Mouse (Mus musculus) monocyte, adult 2 months (primary cell): ENCODE data around the gene Gm20388.

Experiments
- DNase-seq, 2 experiments: peaks; one replicate each; pipeline ENCODE4 v3.0.0; 2022; ENCODE audit warnings: low spot score in 2 of 2, low read depth in 1 of 2

Gene Gm20388

DNA sequence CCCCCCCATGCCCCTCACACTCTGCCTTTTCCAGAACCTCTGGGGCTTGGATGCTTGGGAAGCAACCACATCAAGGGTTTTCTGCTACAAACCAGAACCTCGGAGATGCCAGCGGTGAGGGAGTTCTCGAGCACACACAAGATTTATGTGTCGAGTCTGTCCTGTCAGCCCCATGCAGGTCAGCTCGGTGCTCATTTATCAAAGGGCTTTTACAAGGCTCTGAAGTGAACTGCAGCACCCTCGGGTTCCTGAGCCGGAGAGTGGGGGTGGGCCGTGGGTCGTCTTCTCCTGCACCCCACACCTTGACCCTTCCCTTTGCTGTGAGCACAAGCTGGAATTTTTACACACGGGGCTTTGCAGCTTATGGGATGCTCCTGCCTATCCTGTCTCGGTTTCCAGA, 311.9 kb downstream of the Gm20388 start:
- DNase-seq: no peak

DNA sequence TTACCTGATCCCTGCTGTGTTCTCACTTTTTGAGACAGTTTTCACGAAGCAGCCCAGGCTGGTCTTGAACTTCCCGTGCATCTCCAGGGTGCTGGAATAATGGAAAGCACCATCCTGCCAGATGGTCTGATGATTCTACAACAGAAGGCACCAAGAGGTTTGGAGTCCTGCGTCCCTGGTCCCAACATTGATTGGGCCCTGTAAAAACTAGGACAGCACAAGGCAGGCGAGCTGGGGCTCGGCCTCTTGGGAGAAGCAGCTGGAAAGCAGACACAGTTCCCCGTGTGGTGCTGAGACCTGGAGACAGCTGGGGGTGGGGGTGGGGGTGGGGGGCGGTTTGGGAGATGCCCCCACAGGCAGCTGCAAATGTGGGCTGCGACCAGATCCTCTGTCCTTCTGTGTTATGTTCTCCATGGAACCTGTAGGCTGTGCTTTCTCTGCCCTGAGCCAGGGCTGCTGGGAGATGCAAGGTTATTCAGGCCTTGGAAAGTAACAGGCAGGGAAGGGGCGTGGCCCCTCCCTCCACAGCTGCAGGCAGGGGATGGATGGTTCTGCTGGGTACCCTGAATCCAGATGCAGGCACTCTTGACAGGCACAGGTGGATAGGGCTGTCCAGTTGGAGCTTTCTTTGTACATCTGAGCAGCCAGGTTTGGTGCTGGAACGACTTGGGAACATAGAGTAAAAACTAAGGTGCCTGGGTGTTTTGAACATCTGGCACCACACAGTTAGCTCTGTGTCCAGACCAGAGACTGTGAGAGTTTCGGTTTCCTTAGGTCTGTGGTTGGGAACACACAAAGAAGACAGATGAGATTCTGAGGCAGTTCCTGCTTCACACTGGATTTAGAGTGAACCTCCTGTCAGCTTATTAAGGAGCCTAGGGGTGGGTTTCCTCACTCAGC, 314.1 kb downstream of the Gm20388 start:
- no peak for DNase-seq

DNA sequence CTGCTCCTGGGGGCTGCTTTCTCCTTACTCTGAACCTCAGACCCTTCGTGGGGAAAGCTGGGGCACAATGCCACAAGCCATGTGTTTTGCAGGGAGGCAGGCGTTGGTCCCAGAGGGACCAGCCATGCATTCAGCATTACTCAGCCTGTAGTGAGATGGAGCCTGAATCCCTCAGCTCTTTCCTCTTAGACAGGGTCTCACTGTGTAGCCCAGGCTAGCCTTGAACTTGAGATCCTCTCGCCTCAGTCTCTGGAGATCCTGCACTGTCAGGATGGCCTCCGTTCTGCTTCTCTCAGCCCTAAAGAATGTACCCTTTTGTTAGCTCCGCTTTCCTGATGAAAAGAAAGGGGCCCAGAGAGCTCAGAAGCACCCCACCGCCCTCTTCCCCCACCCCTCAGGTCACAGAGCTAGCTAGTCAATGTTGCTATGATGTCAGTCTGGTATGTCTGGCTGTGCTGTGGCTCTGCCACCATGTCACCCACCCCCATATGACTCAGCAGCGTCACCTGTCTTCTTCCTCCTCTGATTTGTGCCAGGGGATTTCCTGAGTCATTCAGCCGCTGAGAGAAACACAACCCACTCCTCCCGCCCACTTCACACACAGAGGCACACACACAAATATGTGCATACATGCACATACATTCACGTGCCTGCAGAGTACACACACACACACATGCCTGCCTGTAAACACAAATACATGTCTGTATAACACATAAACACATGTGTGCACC, 314.9 kb downstream of the Gm20388 start:
- no peak for DNase-seq

DNA sequence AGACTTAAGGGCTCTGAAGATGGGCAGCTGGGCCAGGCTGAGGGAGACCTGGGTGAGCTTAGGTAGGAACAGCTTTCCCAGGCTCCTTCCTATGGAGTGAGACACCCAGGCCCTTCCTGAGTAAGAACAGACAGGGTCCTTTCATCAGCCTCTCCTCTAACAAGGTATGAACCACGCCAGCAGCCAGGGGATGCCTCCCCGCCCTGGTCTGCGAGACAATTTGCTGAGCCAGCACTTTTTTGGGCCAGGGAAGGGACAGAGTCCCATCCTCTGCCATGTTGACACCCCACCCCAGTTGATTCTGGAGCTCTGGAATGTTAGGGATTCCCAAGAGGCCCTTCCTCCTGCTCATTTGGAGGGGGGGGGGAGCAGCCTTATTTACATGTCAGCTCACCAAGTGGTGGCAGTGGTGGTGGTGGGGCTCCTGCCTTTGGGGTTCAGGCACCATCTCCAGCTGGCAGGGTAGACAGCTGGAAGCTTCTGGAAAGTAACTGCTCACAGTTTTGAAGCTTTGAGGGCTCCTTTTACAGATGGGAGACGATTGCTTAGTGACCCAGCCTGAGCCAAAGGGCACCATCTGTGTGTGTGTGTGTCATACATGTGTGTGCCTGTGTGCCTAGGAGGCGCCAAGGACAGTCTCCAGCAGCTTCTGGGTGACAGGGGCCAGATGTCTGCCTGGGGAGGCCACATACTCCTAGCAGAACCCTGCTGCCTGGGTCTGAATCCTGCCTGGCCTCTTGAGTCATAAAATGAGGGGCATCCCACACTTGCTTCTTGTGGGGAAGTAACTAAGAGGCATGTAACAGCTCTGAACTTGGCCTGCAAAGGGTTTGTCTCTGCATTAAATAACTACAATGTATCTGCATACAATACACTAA, 316.3 kb downstream of the Gm20388 start:
- no peak for DNase-seq

DNA sequence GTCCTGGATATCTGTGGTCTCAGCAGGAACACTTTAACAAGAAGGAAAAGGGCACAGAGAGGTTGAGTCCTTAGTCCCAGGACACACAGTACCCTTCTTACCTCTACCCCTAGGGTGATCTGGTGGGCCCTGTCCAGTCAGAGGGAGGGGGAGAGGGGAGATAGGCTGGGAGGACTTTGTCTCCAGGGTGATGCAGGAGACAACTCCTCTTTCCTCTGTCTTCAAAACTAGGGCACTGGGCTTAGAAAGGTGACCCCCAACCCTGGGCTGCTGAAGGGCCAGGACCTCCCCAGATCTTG, 316.9 kb downstream of the Gm20388 start:
- DNase-seq: no peak

DNA sequence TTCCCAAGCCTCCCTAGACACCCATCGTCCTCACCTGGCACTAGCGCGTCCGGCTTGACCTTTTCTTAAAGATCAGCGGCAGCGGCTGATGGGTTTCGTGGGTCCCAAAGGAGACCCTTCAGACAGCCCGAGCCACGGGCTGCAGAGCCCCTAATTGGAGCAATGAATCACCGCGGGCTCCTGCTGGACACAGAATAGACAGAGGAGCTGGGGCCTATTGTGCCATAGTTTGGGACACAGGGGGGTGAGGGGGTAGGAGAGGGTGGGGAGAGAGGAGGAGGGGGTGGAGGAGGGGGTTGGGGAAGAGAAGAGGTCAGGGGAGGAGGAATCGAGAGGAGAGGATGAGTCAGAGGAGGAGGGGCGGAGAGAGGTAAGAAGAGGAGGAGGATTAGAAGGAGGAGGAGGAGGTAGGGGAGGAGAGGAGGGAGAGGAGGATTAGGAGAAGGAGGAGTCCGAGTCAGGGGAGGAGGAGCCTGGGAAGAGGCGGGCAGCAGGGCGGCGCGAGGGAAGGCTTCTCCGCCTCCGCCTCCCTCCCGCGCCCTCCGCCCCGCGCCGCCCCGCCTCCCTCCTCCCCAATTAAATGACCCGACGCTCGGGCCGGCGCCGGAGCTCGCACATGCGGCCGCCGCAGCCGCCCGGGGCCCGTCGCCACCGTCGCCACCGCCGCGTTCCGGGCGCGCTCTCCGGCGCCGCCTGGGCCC, 317.4 kb downstream of the Gm20388 start, which contains the start of gene Gse1:
Gene Gse1, plus strand, starts transcription at position 566 of the 701 bp plus-strand sequence.
- DNase-seq: no peak

DNA sequence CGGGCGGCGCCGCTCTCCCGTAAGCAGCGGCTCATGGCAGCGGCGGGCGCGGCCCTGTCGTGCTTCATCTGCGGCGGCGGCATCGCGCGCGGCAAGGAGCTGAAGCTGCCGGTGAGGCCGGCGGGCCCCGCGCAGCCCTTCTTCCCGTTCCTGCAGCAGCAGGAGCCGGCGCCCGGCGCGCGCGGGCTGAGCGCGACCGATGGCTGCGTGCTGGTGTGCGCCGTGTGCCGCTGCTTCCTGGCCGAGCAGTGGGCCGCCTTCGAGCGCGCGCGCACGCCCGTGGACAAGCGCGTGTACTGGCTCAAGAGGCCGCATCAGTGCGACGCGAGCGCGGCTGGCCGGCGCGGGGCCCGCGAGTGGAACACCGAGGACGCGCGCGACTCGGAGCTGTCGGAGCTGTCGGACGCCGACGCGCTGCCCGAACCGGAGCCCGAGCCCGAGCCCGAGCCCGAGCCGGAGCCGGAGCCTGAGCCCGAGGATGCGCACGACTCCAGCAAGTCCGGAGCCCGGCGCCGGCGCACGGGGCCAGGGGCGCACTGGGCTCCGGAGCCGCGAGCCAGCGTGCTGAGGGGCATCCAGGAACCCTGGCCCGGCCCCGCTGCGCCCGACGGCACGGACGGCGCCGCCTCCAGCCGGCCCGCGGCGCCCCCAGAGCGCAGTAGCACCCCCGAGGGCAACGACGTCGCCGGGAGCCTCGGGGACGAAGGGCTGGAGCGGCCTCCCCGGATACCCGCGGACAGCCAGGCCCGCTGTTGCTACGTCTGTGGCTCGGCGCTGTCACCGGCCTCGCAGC, 318.3 kb downstream of the Gm20388 start:
- no peak for DNase-seq

DNA sequence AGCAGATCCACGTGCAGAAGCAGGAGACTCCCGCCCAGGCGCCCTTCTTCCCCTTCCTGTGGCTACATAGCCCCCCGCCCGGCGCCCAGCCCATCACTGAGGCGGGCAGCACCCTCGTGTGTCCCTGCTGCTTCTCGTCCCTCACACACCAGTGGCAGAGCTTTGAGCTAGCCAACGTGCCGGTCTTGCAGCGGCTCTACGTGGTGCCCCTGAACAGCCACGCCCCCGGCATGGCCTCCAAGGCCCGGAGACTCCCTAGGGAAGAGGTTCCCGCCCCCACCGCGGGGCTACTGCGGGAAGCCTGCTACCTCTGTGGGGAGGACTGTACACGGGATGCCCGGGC, 318.9 kb downstream of the Gm20388 start:
- DNase-seq: no peak

DNA sequence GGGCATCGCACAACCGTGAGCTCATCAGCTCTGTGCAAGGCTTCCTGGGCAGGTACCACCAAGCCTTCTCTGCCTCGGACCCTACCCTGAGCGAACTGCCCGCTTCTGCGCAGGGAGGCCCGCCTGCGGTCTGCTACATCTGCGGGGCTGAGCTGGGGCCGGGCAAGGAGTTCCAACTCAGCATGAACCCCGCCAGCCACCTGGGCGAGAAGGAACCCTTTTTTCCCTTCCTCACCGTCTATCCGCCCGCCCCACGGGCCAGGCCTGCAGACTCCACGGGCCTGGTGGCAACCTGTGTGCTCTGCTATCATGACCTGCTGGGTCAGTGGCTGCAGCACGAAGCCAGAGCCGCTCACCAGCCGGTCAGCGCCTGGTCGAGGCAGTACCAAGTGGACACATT, 319.4 kb downstream of the Gm20388 start:
- no peak for DNase-seq

DNA sequence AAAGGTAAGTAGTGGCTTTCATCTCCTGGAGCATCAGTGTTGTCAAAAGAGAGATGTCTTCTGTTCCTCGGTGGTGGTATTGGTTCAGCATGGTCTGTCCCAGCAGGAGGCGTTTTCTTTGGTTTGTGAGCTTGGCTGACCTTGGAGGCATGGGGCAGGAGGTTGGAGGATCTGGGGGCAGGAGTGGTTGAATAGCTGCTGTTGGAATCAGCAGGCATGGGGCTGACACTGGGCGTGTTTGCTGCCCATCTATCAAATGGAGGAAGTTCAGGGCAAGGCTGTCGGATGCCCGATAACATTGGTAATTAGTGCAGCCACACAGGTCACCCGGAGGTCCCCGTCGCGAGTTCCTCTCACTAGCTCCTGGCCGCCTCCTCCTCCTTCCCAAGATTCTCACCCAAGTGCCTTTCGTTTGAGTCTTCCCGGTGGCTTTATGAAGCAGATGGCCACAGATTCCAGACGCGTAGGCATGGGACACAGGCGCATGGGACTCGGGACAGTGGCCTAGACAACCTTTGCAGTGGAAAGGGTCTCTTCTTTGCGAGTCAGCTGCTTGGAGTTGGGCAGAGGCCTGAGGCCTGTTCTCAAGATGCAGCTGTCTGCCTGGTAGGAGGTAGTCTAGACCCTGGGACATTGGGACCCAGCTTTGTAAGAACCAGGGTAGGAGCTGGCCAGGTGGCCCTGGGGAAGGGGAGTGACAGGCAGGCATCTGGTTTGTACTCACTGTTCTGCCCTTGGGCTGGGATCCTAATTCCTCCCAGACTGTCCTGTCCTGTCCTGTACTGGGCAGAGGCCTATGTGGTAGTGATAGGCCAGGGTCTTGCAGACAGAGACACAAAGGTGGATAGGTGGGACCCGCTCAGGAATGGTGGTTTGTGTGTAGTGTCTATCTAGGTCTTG, 320.3 kb downstream of the Gm20388 start:
- DNase-seq: no peak

DNA sequence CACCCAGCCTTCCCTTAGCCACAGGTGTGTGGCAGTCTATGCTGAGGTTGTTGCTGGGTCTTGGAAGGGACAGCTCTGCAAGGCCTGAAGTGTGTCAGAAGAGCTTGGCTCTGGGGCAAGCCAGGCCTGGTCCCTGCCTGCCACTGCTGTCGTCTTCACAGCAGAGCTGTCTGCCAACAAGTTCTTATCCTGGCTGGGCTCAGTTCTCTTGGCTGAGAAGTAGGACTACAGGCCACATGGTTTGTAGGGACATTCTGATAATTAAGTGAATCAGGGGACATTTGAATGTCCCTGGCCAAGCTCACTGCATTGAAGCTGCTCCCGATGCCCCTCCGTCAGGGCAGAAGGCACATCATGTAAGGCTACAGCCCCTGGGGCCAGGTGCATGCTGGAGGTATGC, 321.2 kb downstream of the Gm20388 start:
- DNase-seq: no peak

DNA sequence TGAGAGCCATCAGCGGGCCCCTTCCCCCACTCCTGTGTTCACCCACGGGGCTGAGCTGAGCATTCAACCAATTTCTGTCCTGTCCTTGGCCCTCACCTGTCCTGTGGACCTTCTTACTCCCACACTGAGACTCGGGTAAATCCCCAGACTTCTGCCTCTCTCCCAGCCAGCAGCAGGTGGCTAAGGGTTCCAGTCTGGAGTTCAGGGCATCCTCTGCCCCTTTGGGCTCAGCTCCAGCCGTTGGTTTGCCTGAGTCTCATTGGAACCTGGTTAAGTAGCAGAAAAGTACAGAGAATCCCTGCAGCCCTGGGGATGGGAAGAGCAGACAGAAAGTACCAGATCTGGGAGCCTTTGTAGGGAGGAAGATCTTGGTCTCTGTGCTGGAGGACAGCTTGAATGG, 321.8 kb downstream of the Gm20388 start:
- DNase-seq: no peak

DNA sequence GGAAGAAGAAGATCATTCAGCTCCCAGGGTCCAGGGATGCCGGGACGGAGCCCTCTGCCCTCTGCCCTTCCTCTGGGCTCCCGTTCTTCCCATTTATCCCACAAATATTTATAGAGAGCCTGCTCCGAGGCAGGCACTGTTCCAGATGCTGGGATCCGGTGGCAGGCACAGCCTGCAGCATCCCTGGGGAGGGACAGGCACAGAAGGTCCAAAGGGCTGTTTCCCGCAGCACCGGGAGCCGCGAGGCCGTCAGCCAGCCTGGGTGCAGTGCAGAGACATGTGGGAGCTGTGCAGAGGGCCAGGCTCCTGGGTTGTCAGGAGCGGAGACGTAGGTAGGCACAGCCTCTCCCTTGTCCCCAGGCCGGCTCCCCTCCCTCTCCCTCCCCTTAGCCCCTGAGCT, 322.3 kb downstream of the Gm20388 start:
- DNase-seq: no peak

DNA sequence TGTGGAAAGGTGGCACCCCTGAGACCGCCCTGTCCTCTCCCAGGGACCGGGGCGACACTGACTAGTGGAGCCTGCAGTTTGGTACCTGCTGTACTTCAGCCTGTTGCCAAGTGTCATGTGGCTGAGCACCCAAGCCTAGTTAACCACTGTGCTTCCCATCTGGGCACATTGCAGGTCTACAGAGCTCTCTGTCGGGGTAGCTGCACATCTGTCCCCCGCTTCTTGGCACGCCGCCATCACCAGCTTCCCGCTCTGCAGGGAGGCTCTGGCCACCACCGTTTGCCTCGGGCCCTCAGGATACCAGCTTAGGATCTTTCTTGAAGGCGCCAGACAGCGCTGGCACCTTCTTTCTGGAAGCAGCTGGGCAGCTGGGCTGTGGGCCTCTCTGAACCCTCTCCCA, 323.8 kb downstream of the Gm20388 start:
- DNase-seq: no peak

DNA sequence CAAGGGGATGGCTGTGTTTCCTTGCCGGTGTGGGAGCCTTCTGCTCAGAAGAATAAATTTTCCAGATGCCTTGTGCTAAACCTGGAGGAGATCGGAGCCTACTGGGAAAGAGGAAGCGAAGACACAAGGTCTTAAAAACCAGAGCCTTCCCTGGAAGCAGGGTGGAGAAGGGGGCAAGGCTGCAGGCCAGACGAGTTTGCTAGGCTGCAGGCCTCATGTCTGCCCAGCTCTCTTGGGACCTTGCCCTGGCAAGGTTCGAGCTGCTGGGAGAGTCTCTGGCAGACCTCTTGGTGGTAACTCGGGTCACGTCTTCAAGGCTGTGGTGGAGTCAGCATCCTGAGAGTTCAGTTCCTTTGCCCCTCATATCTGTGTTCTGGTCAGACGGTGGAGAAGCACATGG, 324.2 kb downstream of the Gm20388 start:
- no peak for DNase-seq

DNA sequence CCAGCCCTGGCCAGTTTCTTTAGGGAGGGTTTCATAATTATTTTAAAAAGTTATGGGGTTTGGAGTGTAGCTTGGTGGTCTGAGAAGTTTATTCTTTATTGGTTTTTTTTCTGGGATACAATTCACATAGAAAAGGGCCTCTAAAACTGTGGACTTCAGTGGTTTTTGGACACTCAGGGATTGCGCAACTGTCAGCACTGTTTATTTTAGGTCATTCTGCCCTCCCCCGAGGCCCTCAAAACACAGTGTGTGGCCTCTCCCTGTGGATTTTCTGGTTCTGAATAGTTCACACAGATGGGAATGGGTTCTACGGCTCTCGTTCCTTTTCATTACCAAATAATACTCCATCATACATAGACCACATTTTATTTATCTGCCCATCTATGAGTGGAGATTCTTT, 332.6 kb downstream of the Gm20388 start:
- no peak for DNase-seq

DNA sequence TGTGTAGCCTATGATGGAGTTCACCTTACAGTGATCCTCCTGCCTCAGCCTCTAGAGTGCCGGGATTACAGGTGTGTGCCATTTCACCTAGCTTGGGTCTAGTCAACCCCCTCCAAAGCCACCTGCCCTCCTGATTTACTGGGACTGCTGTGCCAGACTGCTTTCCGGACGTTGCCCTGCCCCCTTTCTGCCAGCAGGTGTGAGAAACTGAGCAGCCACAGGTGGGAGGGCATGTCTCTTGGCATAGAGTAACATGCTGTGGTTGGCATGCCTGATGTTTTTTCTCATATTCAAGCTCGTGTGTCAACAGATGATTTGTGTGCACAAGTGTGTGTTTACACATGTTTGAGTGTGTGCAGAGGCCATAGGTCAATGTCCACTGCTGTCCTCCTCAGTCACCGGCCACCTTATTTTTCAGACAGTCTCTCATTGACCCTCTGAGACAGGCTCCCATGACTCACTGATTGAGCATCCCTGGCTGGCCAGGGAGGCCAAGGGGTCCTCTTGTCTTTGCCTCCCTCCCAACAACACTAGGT, 333.3 kb downstream of the Gm20388 start:
- no peak for DNase-seq

DNA sequence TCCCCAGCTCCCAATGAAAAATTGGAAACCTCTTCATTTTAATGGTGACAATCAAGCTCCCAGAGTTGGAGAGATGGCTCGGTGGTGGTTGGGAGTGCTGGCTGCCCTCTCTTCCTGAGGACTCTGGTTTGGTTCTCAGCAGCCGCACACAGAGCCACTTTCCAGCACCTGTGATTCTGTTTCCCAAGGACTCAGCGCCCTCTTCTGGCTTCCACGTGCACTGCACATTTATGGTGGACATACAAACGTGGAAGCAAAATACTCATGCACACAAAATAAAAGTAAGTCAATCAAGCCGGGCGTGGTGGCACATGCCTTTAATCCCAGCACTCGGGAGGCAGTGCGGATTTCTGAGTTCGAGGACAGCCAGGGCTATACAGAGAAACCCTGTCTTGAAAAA, 333.9 kb downstream of the Gm20388 start:
- DNase-seq: no peak

DNA sequence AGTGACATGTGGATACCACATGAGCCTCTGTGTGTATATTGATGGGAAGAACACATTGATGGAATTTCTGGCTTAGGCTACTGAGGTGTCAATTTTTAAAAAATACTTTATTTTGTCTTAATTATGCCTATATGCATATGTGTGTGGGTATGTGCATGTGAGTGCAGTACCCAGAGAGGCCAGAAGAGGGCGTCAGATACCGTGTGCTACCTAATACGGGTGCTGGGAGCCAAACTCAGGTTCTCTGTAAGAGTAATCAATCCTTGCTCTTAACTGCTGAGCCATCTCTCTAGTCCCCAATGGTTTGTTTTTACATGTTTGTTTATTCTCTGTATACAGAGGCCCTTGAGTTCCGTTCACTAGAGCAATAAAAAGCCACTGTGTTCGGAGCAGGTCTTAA, 337.0 kb downstream of the Gm20388 start:
- no peak for DNase-seq
